Mouse (Mus musculus) right cerebral cortex, postnatal 36 days (tissue): ENCODE results near the gene Mpnd.

Experiments
- DNase-seq, 2 experiments: peaks; one replicate each; pipeline ENCODE4 v3.0.0; 2022; ENCODE audit warnings: low spot score in 2 of 2, mixed read lengths in 1 of 2

Mpnd gene

GRCm38 (mm10) chr17:55986030-55986961, 19.2 kb upstream of the Mpnd start, which contains the start of gene Fsd1:
Fsd1 (plus strand) TSS chr17:55986509.
- peak; percentile 80 to 81 for DNase-seq

- no peak for DNase-seq
Measured at GRCm38 (mm10) chr17:55990278-55990898, 15.1 kb upstream of the Mpnd start.

- DNase-seq = no peak
Measured at GRCm38 (mm10) chr17:55996007-55996406, 9.5 kb upstream of the Mpnd start.

GRCm38 (mm10) chr17:55999794-56000499, 5.6 kb upstream of the Mpnd start:
- DNase-seq = no peak

GRCm38 (mm10) chr17:56003000-56003399, 2.5 kb upstream of the Mpnd start:
- no peak for DNase-seq

GRCm38 (mm10) chr17:56006956-56007355, 1.4 kb downstream of the Mpnd start:
- no peak for DNase-seq

GRCm38 (mm10) chr17:56007444-56008355, 2.2 kb downstream of the Mpnd start:
- DNase-seq = no peak

- peak; percentile 93 to 96 for DNase-seq
Measured at GRCm38 (mm10) chr17:56008356-56009087, 3.0 kb downstream of the Mpnd start.

- DNase-seq = peak; percentile 90 to 93
Measured at GRCm38 (mm10) chr17:56009088-56009961, 3.8 kb downstream of the Mpnd start.

- DNase-seq = no peak
Measured at GRCm38 (mm10) chr17:56009962-56010240, 4.4 kb downstream of the Mpnd start.

- no peak for DNase-seq
Measured at GRCm38 (mm10) chr17:56010255-56010654, 4.7 kb downstream of the Mpnd start.

GRCm38 (mm10) chr17:56010681-56011080, 5.2 kb downstream of the Mpnd start:
- no peak for DNase-seq

- no peak for DNase-seq
Measured at GRCm38 (mm10) chr17:56011441-56011840, 5.9 kb downstream of the Mpnd start.

GRCm38 (mm10) chr17:56015293-56015692, 9.8 kb downstream of the Mpnd start:
- DNase-seq = no peak

GRCm38 (mm10) chr17:56016382-56016781, 10.9 kb downstream of the Mpnd start:
- no peak for DNase-seq

- no peak for DNase-seq
Measured at GRCm38 (mm10) chr17:56016793-56017785, 11.6 kb downstream of the Mpnd start.

- DNase-seq = no peak
Measured at GRCm38 (mm10) chr17:56017848-56018247, 12.3 kb downstream of the Mpnd start.

- peak in 1 of 2 experiments; percentile 62 for DNase-seq
Measured at GRCm38 (mm10) chr17:56018347-56019131, 13.0 kb downstream of the Mpnd start.
